Comparison of ENCODE assay signal across 8 mouse cellular contexts in genomic region chr1:91064903-91065525, GRCm38 (mm10).
DNase-seq lines count a peak whose midpoint lies in the region; ATAC-seq and TF ChIP-seq lines count a peak whose summit lies in the region.

No protein-coding gene starts in this region.

- no peak overlapping the region for H3ac ChIP-seq in C2C12 (ENCODE audit: control insufficient read depth, insufficient read length, low read depth)
- H3ac ChIP-seq in myocyte (ENCODE audit: control insufficient read depth, insufficient read length): no peak overlapping the region

- H3K79me2 ChIP-seq in C2C12 (ENCODE audit: control insufficient read depth, insufficient read depth): peaks cover 100% of the 10 kb centered on the region
- peaks cover 100% of the 10 kb centered on the region for H3K79me2 ChIP-seq in myocyte (ENCODE audit: control insufficient read depth, insufficient read depth)

- H3K4me2 ChIP-seq in intestine, embryonic 16.5 days (ENCODE audit: low read depth, low read length): no peak overlapping the region
- H3K4me2 ChIP-seq in myocyte (ENCODE audit: low read depth): peak overlapping the region; percentile 55
- no peak overlapping the region for H3K4me2 ChIP-seq in hindbrain, embryonic 14.5 days (replicated peaks)

- H3K4me3 ChIP-seq in C2C12 (ENCODE audit: insufficient read depth, poor library complexity, severe bottlenecking) (no peak overlapping the region), myocyte (no peak overlapping the region)
- H3K4me3 ChIP-seq in intestine, embryonic 16.5 days (ENCODE audit: low read length): no peak overlapping the region
- H3K4me3 ChIP-seq in hindbrain, embryonic 14.5 days (replicated peaks; ENCODE audit: low read length): no peak overlapping the region
- H3K4me3 ChIP-seq in midbrain, embryonic 10.5 days: no peak overlapping the region

- H3K36me3 ChIP-seq in C2C12 (ENCODE audit: control insufficient read depth, insufficient read depth): peaks cover 53% of the 10 kb centered on the region
- no peaks in the 10 kb centered on the region; the same call in 1 of the 2 replicates for H3K36me3 ChIP-seq in intestine, embryonic 16.5 days (ENCODE audit: control insufficient read depth, insufficient read depth, low read length)
- peaks cover 3% of the 10 kb centered on the region for H3K36me3 ChIP-seq in myocyte (ENCODE audit: control insufficient read depth, insufficient read depth)
- no peaks in the 10 kb centered on the region for H3K36me3 ChIP-seq in hindbrain, embryonic 14.5 days (replicated peaks; ENCODE audit: control insufficient read depth, insufficient read depth)
- no peaks in the 10 kb centered on the region for H3K36me3 ChIP-seq in midbrain, embryonic 10.5 days

- no peak overlapping the region for H3K9ac ChIP-seq in intestine, embryonic 16.5 days (ENCODE audit: low read depth, low read length)
- no peak overlapping the region for H3K9ac ChIP-seq in hindbrain, embryonic 14.5 days

- WGBS in intestine, embryonic 16.5 days: 86% methylated on average over 11 of the region's 11 CpGs
- 92% methylated on average over 11 of the region's 11 CpGs for WGBS in hindbrain, embryonic 14.5 days
- 93% methylated on average over 11 of the region's 11 CpGs for whole genome bisulfite sequencing in midbrain, embryonic 10.5 days

- peak; percentile 21 for ATAC-seq in common myeloid progenitor, adult 5-6 weeks (replicated peaks; ENCODE audit: low read depth, poor library complexity, severe bottlenecking)
- ATAC-seq in intestine, embryonic 16.5 days: no peak
- ATAC-seq in hindbrain, embryonic 14.5 days (ENCODE audit: low FRiP score): no peak

- TF ChIP-seq POLR2A in myocyte (IDR thresholded peaks at IDR 0.05; ENCODE audit: insufficient read length, low read depth): no peak

- H3K27me3 ChIP-seq in C2C12 (ENCODE audit: control insufficient read depth, insufficient read depth, insufficient read length): no peaks in the 10 kb centered on the region
- no peaks in the 10 kb centered on the region for H3K27me3 ChIP-seq in intestine, embryonic 16.5 days (replicated peaks; ENCODE audit: control insufficient read depth, insufficient read depth, low read length)
- no peaks in the 10 kb centered on the region for H3K27me3 ChIP-seq in myocyte (ENCODE audit: control insufficient read depth, insufficient read depth, insufficient read length)
- H3K27me3 ChIP-seq in hindbrain, embryonic 14.5 days (ENCODE audit: control insufficient read depth, insufficient read depth, low read length): no peaks in the 10 kb centered on the region
- no peaks in the 10 kb centered on the region for H3K27me3 ChIP-seq in midbrain, embryonic 10.5 days (ENCODE audit: low read depth, poor library complexity, severe bottlenecking)

- TF ChIP-seq CTCF in C2C12 (IDR thresholded peaks at IDR 0.05; ENCODE audit: control insufficient read depth, insufficient read depth, insufficient read length): no peak

- peaks cover 56% of the 10 kb centered on the region for H3K4me1 ChIP-seq in intestine, embryonic 16.5 days (ENCODE audit: control insufficient read depth, insufficient read depth, low read length)
- H3K4me1 ChIP-seq in hindbrain, embryonic 14.5 days (replicated peaks; ENCODE audit: control insufficient read depth, insufficient read depth, low read length): peaks cover 13% of the 10 kb centered on the region
- peaks cover 17% of the 10 kb centered on the region for H3K4me1 ChIP-seq in midbrain, embryonic 10.5 days

- peak; percentile 77 for DNase-seq in gastrocnemius, adult 18-20 months (ENCODE audit: low spot score)
- no peak for DNase-seq in gastrocnemius, postnatal 10 days
- no peak for DNase-seq in hindbrain, embryonic 14.5 days (ENCODE audit: low spot score)
- DNase-seq in midbrain, embryonic 10.5 days (ENCODE audit: low spot score): no peak

- peak overlapping the region; percentile 62 for H3K27ac ChIP-seq in intestine, embryonic 16.5 days (ENCODE audit: low read length)
- H3K27ac ChIP-seq in hindbrain, embryonic 14.5 days: no peak overlapping the region
- H3K27ac ChIP-seq in midbrain, embryonic 10.5 days (replicated peaks): no peak overlapping the region

- peaks cover 91% of the 10 kb centered on the region for H3K79me3 ChIP-seq in C2C12 (ENCODE audit: low read depth)

- no peaks in the 10 kb centered on the region for H3K9me3 ChIP-seq in intestine, embryonic 16.5 days (ENCODE audit: control insufficient read depth, low read length)
- no peaks in the 10 kb centered on the region for H3K9me3 ChIP-seq in hindbrain, embryonic 14.5 days (ENCODE audit: control insufficient read depth, low read length)
- no peaks in the 10 kb centered on the region for H3K9me3 ChIP-seq in midbrain, embryonic 10.5 days (replicated peaks)

TF ChIP-seq in C2C12, 6 proteins besides CTCF, POLR2A, EP300 and RAD21:
- TF ChIP-seq MAX (IDR thresholded peaks at IDR 0.05): no peak
- peak; percentile 50 for TF ChIP-seq MYOD1 (IDR thresholded peaks at IDR 0.05; ENCODE audit: control insufficient read depth, insufficient read length, low read depth)
- peak; percentile 93 for TF ChIP-seq USF1 (IDR thresholded peaks at IDR 0.05; ENCODE audit: low read depth)

TF ChIP-seq in myocyte, 11 proteins besides CTCF, POLR2A, EP300 and RAD21:
- TF ChIP-seq CEBPB (IDR thresholded peaks at IDR 0.05; ENCODE audit: insufficient read depth, poor library complexity, severe bottlenecking) (no peak), MAX (IDR thresholded peaks at IDR 0.05; ENCODE audit: low read depth) (no peak), TCF12 (IDR thresholded peaks at IDR 0.05; ENCODE audit: insufficient read depth, poor library complexity, severe bottlenecking) (peak; percentile 31), TCF3 (IDR thresholded peaks at IDR 0.05; ENCODE audit: insufficient read length, low read depth) (no peak), USF1 (IDR thresholded peaks at IDR 0.05; ENCODE audit: low read depth) (peak; percentile 95), SRF (IDR thresholded peaks at IDR 0.05; ENCODE audit: control insufficient read depth, insufficient read length, low read depth) (no peak), REST (IDR thresholded peaks at IDR 0.05; ENCODE audit: insufficient read depth, insufficient read length) (no peak), MYOG (IDR thresholded peaks at IDR 0.05; ENCODE audit: control insufficient read depth in 1 of 3, insufficient read depth in 1 of 3, insufficient read length in 2 of 3, low read depth in 2 of 3) (peak in 2 of 3 experiments; percentile 22 to 48), E2F4 (IDR thresholded peaks at IDR 0.05; ENCODE audit: insufficient read depth) (no peak), POLR2AphosphoS2 (IDR thresholded peaks at IDR 0.05; ENCODE audit: insufficient read length, low read depth) (peak; percentile 7), MYOD1 (IDR thresholded peaks at IDR 0.05; ENCODE audit: control insufficient read depth in 1 of 3, insufficient read length in 2 of 3, low read depth in 2 of 3) (peak in 2 of 3 experiments; percentile 49 to 67)
